Mouse (Mus musculus) embryonic fibroblast, embryonic 13.5 days (primary cell): ENCODE results near the gene Pold3.

ENCODE experiments used
- CTCF ChIP-seq: IDR thresholded peaks from 2 replicates; pipeline ENCODE4 v1.5.1; 2011; ENCODE audit warnings: mild to moderate bottlenecking, control low read depth, low read length, moderate library complexity, borderline replicate concordance; ENCODE audit not compliant: insufficient read depth
- POLR2A ChIP-seq: IDR thresholded peaks from 2 replicates; pipeline ENCODE4 v1.6.1; 2011; ENCODE audit warnings: low read depth, mild to moderate bottlenecking, control low read depth, low read length, moderate library complexity

GRCm38 (mm10) chr7:100168654-100169053, 47.3 kb upstream of the Pold3 start:
- no peak for TF ChIP-seq POLR2A
- TF ChIP-seq CTCF: no peak
